Mouse (Mus musculus) adrenal gland, adult 10 weeks (tissue): ENCODE data around the gene Olfr725. TPM values are rescaled to one million over a fixed set of nuclear protein-coding genes. Genes with fewer than 3 reads are reported as not detected.

Experiments
- polyA plus RNA-seq: library from polyadenylated mRNA; stranded (reverse); fragments of 350-450 nt; fragmentation: Illumina TruSeq; extraction: RNeasy Lipid Tissue Mini Kit (QIAGEN cat#74804); gene quantifications from one replicate; pipeline ENCODE4 v1.2.3, GENCODE M21; 2014; ENCODE audit warnings: low read depth, low replicate concordance

The Olfr725 gene
- not detected for polyA plus RNA-seq

GRCm38 (mm10) chr14:50040275-50040674, at the start of gene Olfr725:
Olfr725 (minus strand) TSS chr14:50040375.

Other genes with a start within 250 kb of the Olfr725 start
- gene Olfr722, start 138.4 kb downstream of the Olfr725 start, polyA plus RNA-seq = not detected
- gene Olfr723, start 108.6 kb downstream of the Olfr725 start, polyA plus RNA-seq = not detected
- gene Olfr724, start 77.1 kb downstream of the Olfr725 start, polyA plus RNA-seq = not detected
- gene Olfr726, start 50.6 kb upstream of the Olfr725 start, polyA plus RNA-seq = not detected
- gene Olfr727, start 82.8 kb upstream of the Olfr725 start, polyA plus RNA-seq = not detected
- gene Olfr728, start 102.3 kb upstream of the Olfr725 start, polyA plus RNA-seq = not detected
- not detected for gene Olfr729, start 112.5 kb upstream of the Olfr725 start, polyA plus RNA-seq
- gene Olfr730, start 147.8 kb upstream of the Olfr725 start, polyA plus RNA-seq = not detected
- gene Olfr731, start 201.5 kb upstream of the Olfr725 start, polyA plus RNA-seq = not detected
- not detected for gene Olfr732, start 243.8 kb upstream of the Olfr725 start, polyA plus RNA-seq